Mouse (Mus musculus): ENCODE data around the gene Arid1b. TPM values are rescaled to one million over a fixed set of nuclear protein-coding genes. Genes with fewer than 3 reads are reported as not detected.

The Arid1b gene
- polyA plus RNA-seq, 1 experiment: 41.6 TPM

- no peak for DNase-seq (ENCODE audit: low read depth)
- TF ChIP-seq CTCF (IDR thresholded peaks at IDR 0.05; ENCODE audit: borderline replicate concordance, extremely low read depth, insufficient read depth, insufficient read length) (no peak), POLR2A (IDR thresholded peaks at IDR 0.05; ENCODE audit: borderline replicate concordance, extremely low read depth, insufficient read depth, insufficient read length, poor library complexity, severe bottlenecking) (no peak)
These were observed 392.9 kb downstream of the Arid1b start for GRCm38 (mm10) chr17:5386885-5387545.

- DNase-seq (ENCODE audit: low read depth): no peak
- TF ChIP-seq CTCF (IDR thresholded peaks at IDR 0.05; ENCODE audit: borderline replicate concordance, extremely low read depth, insufficient read depth, insufficient read length) (no peak), POLR2A (IDR thresholded peaks at IDR 0.05; ENCODE audit: borderline replicate concordance, extremely low read depth, insufficient read depth, insufficient read length, poor library complexity, severe bottlenecking) (no peak)
These were observed 394.2 kb downstream of the Arid1b start for GRCm38 (mm10) chr17:5388351-5388750.

- no peak for TF ChIP-seq POLR2A (IDR thresholded peaks at IDR 0.05; ENCODE audit: borderline replicate concordance, extremely low read depth, insufficient read depth, insufficient read length, poor library complexity, severe bottlenecking)
- no peak for TF ChIP-seq CTCF (IDR thresholded peaks at IDR 0.05; ENCODE audit: borderline replicate concordance, extremely low read depth, insufficient read depth, insufficient read length)
- peak; percentile 59 for DNase-seq (ENCODE audit: low read depth)
These were observed 396.6 kb downstream of the Arid1b start for GRCm38 (mm10) chr17:5390682-5391081.

- TF ChIP-seq POLR2A (IDR thresholded peaks at IDR 0.05; ENCODE audit: borderline replicate concordance, extremely low read depth, insufficient read depth, insufficient read length, poor library complexity, severe bottlenecking) (no peak), CTCF (IDR thresholded peaks at IDR 0.05; ENCODE audit: borderline replicate concordance, extremely low read depth, insufficient read depth, insufficient read length) (no peak)
- DNase-seq (ENCODE audit: low read depth): no peak
These were observed 401.5 kb downstream of the Arid1b start for GRCm38 (mm10) chr17:5395454-5396205.

- no peak for DNase-seq (ENCODE audit: low read depth)
- no peak for TF ChIP-seq POLR2A (IDR thresholded peaks at IDR 0.05; ENCODE audit: borderline replicate concordance, extremely low read depth, insufficient read depth, insufficient read length, poor library complexity, severe bottlenecking)
- no peak for TF ChIP-seq CTCF (IDR thresholded peaks at IDR 0.05; ENCODE audit: borderline replicate concordance, extremely low read depth, insufficient read depth, insufficient read length)
These were observed 402.1 kb downstream of the Arid1b start for GRCm38 (mm10) chr17:5396213-5396612.
